9 mouse cellular contexts compared by ENCODE assay signal in the genomic region with DNA sequence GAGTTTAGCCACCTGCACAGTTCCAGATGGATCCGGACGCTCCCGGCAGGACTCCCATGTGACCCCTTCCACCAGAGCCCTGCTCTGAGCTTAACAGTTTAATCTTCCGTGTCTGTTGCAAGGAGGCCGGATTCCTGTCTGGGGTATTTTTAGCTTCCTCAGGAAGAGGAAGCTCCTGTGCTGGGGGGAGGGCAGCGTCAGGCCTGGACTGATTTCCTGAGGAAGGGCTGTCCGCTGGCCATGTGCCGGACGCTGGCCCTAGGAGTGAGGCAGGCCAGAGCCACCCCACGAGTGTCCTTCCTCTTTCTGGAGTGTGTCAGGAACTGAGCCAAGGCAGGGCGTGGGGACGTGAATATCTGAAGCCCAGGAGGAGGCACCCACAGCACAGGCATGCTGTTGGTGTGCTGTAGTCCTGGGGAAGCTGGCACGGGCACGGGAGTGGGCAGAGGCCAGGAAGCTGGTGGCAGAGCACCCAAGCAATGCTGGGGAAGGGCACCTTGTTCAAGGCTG. TPM values are rescaled to one million over a fixed set of nuclear protein-coding genes. Genes with fewer than 3 reads are reported as not detected.
DNase-seq lines count a peak whose midpoint lies in the region; ATAC-seq lines count a peak whose summit lies in the region.
"Had no signal": no experiment of that assay in that cellular context is flagged by ENCODE, and none has a peak within 500 bp of the region (broad histone marks: within the 10 kb centered on the region; RNA-seq: fewer than 3 reads in every experiment).

No protein-coding gene starts in this region.

- DNase-seq in adrenal gland, adult 8-10 months: peak; percentile 83
- DNase-seq in cerebellum, postnatal 36 days: peak; percentile 86 to 90
- peak; percentile 90 for DNase-seq in gastrocnemius, postnatal 25 days
- peak; percentile 76 for DNase-seq in intestine, embryonic 14.5 days (ENCODE audit: low spot score)
- DNase-seq in left cerebral cortex, postnatal 4 days: peak; percentile 74
- DNase-seq in right cerebral cortex, postnatal 10 days (ENCODE audit: low spot score in 2 of 2): peak; percentile 85 to 88
- DNase-seq in thymus, postnatal 10 days (ENCODE audit: low spot score in 2 of 2): no peak

- H3K4me2 ChIP-seq in intestine, embryonic 14.5 days (ENCODE audit: low read length): peak overlapping the region; percentile 23

- no peaks in the 10 kb centered on the region for H3K27me3 ChIP-seq in intestine, embryonic 14.5 days (replicated peaks; ENCODE audit: control insufficient read depth, insufficient read depth, low read length)

- WGBS in intestine, embryonic 14.5 days: 16% methylated on average over 14 of the region's 14 CpGs

- intact Hi-C loops in left cerebral cortex, postnatal 4 days (cut with DNase I): no loop called here

- H3K36me3 ChIP-seq in intestine, embryonic 14.5 days (ENCODE audit: control insufficient read depth, insufficient read depth, low read length): peaks cover 27% of the 10 kb centered on the region

- no peaks in the 10 kb centered on the region for H3K9me3 ChIP-seq in intestine, embryonic 14.5 days (ENCODE audit: control insufficient read depth, low read length)

- peak overlapping the region; percentile 79 for H3K27ac ChIP-seq in intestine, embryonic 14.5 days (ENCODE audit: low read depth)

- H3K4me1 ChIP-seq in intestine, embryonic 14.5 days (replicated peaks; ENCODE audit: control insufficient read depth, insufficient read depth, low read length): peaks cover 48% of the 10 kb centered on the region

- H3K4me3 ChIP-seq in intestine, embryonic 14.5 days (ENCODE audit: low read depth, low read length): 0 out of 2 replicates have a peak overlapping the region, but pooled peaks have one; percentile 4
- H3K4me3 ChIP-seq: erythroblast, embryonic 14.5 days had no signal

- peak; percentile 26 for ATAC-seq in intestine, embryonic 14.5 days (replicated peaks; ENCODE audit: low FRiP score, low TSS enrichment, low read depth)
- peak; percentile 55 for ATAC-seq in megakaryocyte progenitor cell, adult 5-6 weeks (replicated peaks; ENCODE audit: poor library complexity)

- H3K9ac ChIP-seq in intestine, embryonic 14.5 days (ENCODE audit: low read length): no peak overlapping the region

RNA-seq across cellular contexts. Expression of a gene that starts 36.3 kb away (rescaled TPM):
- 100 to 1,000 TPM; 122 to 222 (median 165) TPM for total RNA-seq in adrenal gland, adult 8-10 months (2022)
- 100 to 1,000 TPM; 102 to 256 TPM for total RNA-seq in gastrocnemius, postnatal 25 days (2021)
- 603 and 627 TPM in 2 replicates for polyA plus RNA-seq in intestine, embryonic 14.5 days (2014; fragmentation: Nextera tagmentation; extraction: Ambion mirVana)
- total RNA-seq in left cerebral cortex, postnatal 4 days (2021): 10 to 100 TPM; 66.4 to 74.7 TPM
- total RNA-seq in megakaryocyte progenitor cell, adult 5-6 weeks (2015): 267 and 274 TPM in 2 replicates
- 276 and 284 TPM in 2 replicates for total RNA-seq in megakaryocyte progenitor cell, adult 5-6 weeks (2017)

RNA-seq across cellular contexts. Expression of a gene that starts 54.2 kb away (rescaled TPM):
- 10 to 100 TPM; 14.3 to 34.1 (median 25.3) TPM for total RNA-seq in adrenal gland, adult 8-10 months (2022)
- total RNA-seq in gastrocnemius, postnatal 25 days (2021): 10 to 100 TPM; 20.8 to 27.9 TPM
- polyA plus RNA-seq in intestine, embryonic 14.5 days (2014; fragmentation: Nextera tagmentation; extraction: Ambion mirVana): 16.9 and 18.9 TPM in 2 replicates
- total RNA-seq in left cerebral cortex, postnatal 4 days (2021): 10 to 100 TPM; 19.3 to 23.7 TPM
- total RNA-seq in megakaryocyte progenitor cell, adult 5-6 weeks (2015): 18.9 and 19.3 TPM in 2 replicates
- total RNA-seq in megakaryocyte progenitor cell, adult 5-6 weeks (2017): 22.7 and 23.6 TPM in 2 replicates

Comparison
In these comparisons a context has a peak if more than half of its experiments do, and no peak if none do; other contexts are left out.
1. DNase-seq: peak in adrenal gland, adult 8-10 months (single experiment), cerebellum, postnatal 36 days (2 of 2), gastrocnemius, postnatal 25 days (single experiment), intestine, embryonic 14.5 days (single experiment), left cerebral cortex, postnatal 4 days (single experiment) and right cerebral cortex, postnatal 10 days (2 of 2); none in thymus, postnatal 10 days (0 of 2).